Mouse (Mus musculus) liver, postnatal 0 days (tissue): ENCODE data around the gene Tmtc4. TPM values are rescaled to one million over a fixed set of nuclear protein-coding genes. Genes with fewer than 3 reads are reported as not detected.

ENCODE experiments used
- ATAC-seq: fragments of 200-750 bp; cut with Nextera tagmentation; 2 replicates; pipeline ENCODE4 v1.8.0; 2017; ENCODE audit warnings: mild to moderate bottlenecking, moderate library complexity
- DNase-seq: peaks from one replicate; pipeline ENCODE4 v3.0.0-alpha.2; 2016
- H3K27ac ChIP-seq: fragments of 300-500 bp; sonication (generic); 2 replicates; pipeline ENCODE4 v1.5.1; 2014; ENCODE audit warnings: antibody characterized with exemption, moderate library complexity, mild to moderate bottlenecking, low read depth
- H3K27me3 ChIP-seq: fragments of 300-500 bp; sonication (generic); 2 replicates; pipeline ENCODE4 v1.6.1; 2014; ENCODE audit warnings: low read length, control low read depth, mixed read lengths; ENCODE audit not compliant: insufficient read depth
- H3K36me3 ChIP-seq: fragments of 300-500 bp; sonication (generic); replicated peaks from 2 replicates; pipeline ENCODE4 v1.6.1; 2014; ENCODE audit warnings: mild to moderate bottlenecking, control low read depth, low read length, moderate library complexity, mixed read lengths; ENCODE audit not compliant: insufficient read depth
- H3K4me1 ChIP-seq: fragments of 300-500 bp; sonication (generic); 2 replicates; pipeline ENCODE4 v1.6.1; 2014; ENCODE audit warnings: antibody characterized with exemption, mild to moderate bottlenecking, control low read depth; ENCODE audit not compliant: insufficient read depth
- H3K4me2 ChIP-seq: fragments of 300-500 bp; sonication (generic); 2 replicates; pipeline ENCODE4 v1.6.1; 2014; ENCODE audit warnings: low read depth, mild to moderate bottlenecking, low read length, moderate library complexity, mixed read lengths
- H3K4me3 ChIP-seq: fragments of 300-500 bp; sonication (generic); 2 replicates; pipeline ENCODE4 v1.5.1; 2014; ENCODE audit warnings: low read depth, low read length
- H3K9ac ChIP-seq: fragments of 300-500 bp; sonication (generic); replicated peaks from 2 replicates; pipeline ENCODE4 v1.6.1; 2014; ENCODE audit warnings: mild to moderate bottlenecking, moderate library complexity
- H3K9me3 ChIP-seq: fragments of 300-500 bp; sonication (generic); 2 replicates; pipeline ENCODE4 v1.6.1; 2016; ENCODE audit warnings: mild to moderate bottlenecking, control low read depth, low read length, mixed read lengths
- CTCF ChIP-seq: sonication (generic); IDR thresholded peaks from 2 replicates; pipeline ENCODE4 v1.5.1; 2016; ENCODE audit warnings: antibody characterized with exemption, low read depth
- EP300 ChIP-seq: IDR thresholded peaks from 2 replicates; pipeline ENCODE4 v1.6.1; 2016; ENCODE audit warnings: antibody characterized with exemption, low read depth, mild to moderate bottlenecking
- WGBS: fragments of 180-500 bp; shearing (Covaris S2); extraction: QIAGEN DNeasy Blood & Tissue Kit; methylation state at CpG from one replicate; pipeline ENCODE4 v1.1.7; 2014; ENCODE audit not compliant: insufficient replicate concordance; 5-methylcytosine and 5-hydroxymethylcytosine counted together
- polyA plus RNA-seq: library from polyadenylated mRNA; unstranded; fragments of >200 nt; fragmentation: Nextera tagmentation; extraction: Ambion mirVana; gene quantifications from 2 replicates; pipeline ENCODE4 v1.2.1, GENCODE M21; 2015

Gene Tmtc4
- polyA plus RNA-seq, 1 experiment from 2014 or later, result 1.8 TPM

- Histone ChIP-seq H3K4me2 (no peak overlapping the region), H3K4me1 (no peaks in the 10 kb centered on the region), H3K36me3 (peaks cover 8% of the 10 kb centered on the region), H3K27ac (no peak overlapping the region), H3K27me3 (no peaks in the 10 kb centered on the region), H3K9ac (no peak overlapping the region), H3K4me3 (no peak overlapping the region), H3K9me3 (no peaks in the 10 kb centered on the region)
- TF ChIP-seq EP300 (no peak), CTCF (no peak)
- WGBS, result 79% methylated on average over 1 of the region's 1 CpGs
- DNase-seq (no peak), ATAC-seq (no peak)
Measured at GRCm38 (mm10) chr14:122888480-122888872, 95.4 kb downstream of the Tmtc4 start.

- Histone ChIP-seq H3K27me3 (no peaks in the 10 kb centered on the region), H3K36me3 (peaks cover 8% of the 10 kb centered on the region), H3K4me2 (no peak overlapping the region), H3K9me3 (no peaks in the 10 kb centered on the region), H3K4me3 (no peak overlapping the region), H3K27ac (no peak overlapping the region), H3K4me1 (no peaks in the 10 kb centered on the region), H3K9ac (no peak overlapping the region)
- ATAC-seq (no peak), DNase-seq (no peak)
- TF ChIP-seq CTCF (no peak), EP300 (no peak)
- WGBS, result 74% methylated on average over 3 of the region's 3 CpGs
Measured at GRCm38 (mm10) chr14:122887702-122888479, 95.9 kb downstream of the Tmtc4 start.

GRCm38 (mm10) chr14:122887278-122887677 lies 96.6 kb downstream of the Tmtc4 start:
- H3K4me2 ChIP-seq, result no peak overlapping the region

GRCm38 (mm10) chr14:122885893-122886292 lies 97.9 kb downstream of the Tmtc4 start:
- DNase-seq (no peak), ATAC-seq (no peak)
- Histone ChIP-seq H3K9me3 (no peaks in the 10 kb centered on the region), H3K4me3 (no peak overlapping the region), H3K27ac (no peak overlapping the region), H3K36me3 (peaks cover 8% of the 10 kb centered on the region; the same call in 1 of the 2 replicates), H3K9ac (no peak overlapping the region), H3K4me2 (no peak overlapping the region), H3K27me3 (no peaks in the 10 kb centered on the region), H3K4me1 (no peaks in the 10 kb centered on the region)
- 86% methylated on average over 7 of the region's 7 CpGs for WGBS
- TF ChIP-seq CTCF, result no peak
- no peak for TF ChIP-seq EP300

More at GRCm38 (mm10) chr14:122887278-122887677, 96.6 kb downstream of the Tmtc4 start:
- no peak for DNase-seq
- no peaks in the 10 kb centered on the region for H3K9me3 ChIP-seq
- H3K36me3 ChIP-seq, result peaks cover 8% of the 10 kb centered on the region
- no peaks in the 10 kb centered on the region for H3K4me1 ChIP-seq
- no peak for ATAC-seq
- H3K27me3 ChIP-seq, result no peaks in the 10 kb centered on the region
- no peak overlapping the region for H3K4me3 ChIP-seq
- H3K27ac ChIP-seq, result no peak overlapping the region
- no peak overlapping the region for H3K9ac ChIP-seq
- no peak for TF ChIP-seq CTCF
- TF ChIP-seq EP300, result no peak
- 48% methylated on average over 1 of the region's 1 CpGs for WGBS

GRCm38 (mm10) chr14:122883821-122884584 lies 99.8 kb downstream of the Tmtc4 start:
- 74% methylated on average over 10 of the region's 10 CpGs for WGBS
- no peaks in the 10 kb centered on the region for H3K4me1 ChIP-seq
- no peak overlapping the region for H3K27ac ChIP-seq
- no peak overlapping the region for H3K4me2 ChIP-seq
- H3K27me3 ChIP-seq, result no peaks in the 10 kb centered on the region
- no peaks in the 10 kb centered on the region for H3K9me3 ChIP-seq
- H3K36me3 ChIP-seq, result peaks cover 8% of the 10 kb centered on the region
- ATAC-seq (no peak), DNase-seq (no peak)
- H3K9ac ChIP-seq, result no peak overlapping the region
- no peak for TF ChIP-seq EP300
- no peak for TF ChIP-seq CTCF
- H3K4me3 ChIP-seq, result no peak overlapping the region

- TF ChIP-seq CTCF, result no peak
- TF ChIP-seq EP300, result no peak
- DNase-seq, result no peak
- Histone ChIP-seq H3K36me3 (peaks cover 8% of the 10 kb centered on the region), H3K4me1 (no peaks in the 10 kb centered on the region), H3K9ac (no peak overlapping the region), H3K27me3 (no peaks in the 10 kb centered on the region), H3K27ac (no peak overlapping the region), H3K9me3 (no peaks in the 10 kb centered on the region), H3K4me3 (no peak overlapping the region), H3K4me2 (no peak overlapping the region)
- WGBS, result 82% methylated on average over 4 of the region's 4 CpGs
- ATAC-seq, result no peak
Measured at GRCm38 (mm10) chr14:122883410-122883806, 100.4 kb downstream of the Tmtc4 start.
